Mouse (Mus musculus): ENCODE measurements at regions not wholly inside any gene's neighbourhood (a gene's known extent, or its start where the extent isn't known, plus 50 kb on each side); places are given as distances from the start of the nearest gene placed in this dataset.

GRCm38 (mm10) chr3:83709531-83709930 lies 56.6 kb upstream of the Sfrp2 start:
- WGBS = 24% methylated on average over 1 of the region's 1 CpGs

DNA sequence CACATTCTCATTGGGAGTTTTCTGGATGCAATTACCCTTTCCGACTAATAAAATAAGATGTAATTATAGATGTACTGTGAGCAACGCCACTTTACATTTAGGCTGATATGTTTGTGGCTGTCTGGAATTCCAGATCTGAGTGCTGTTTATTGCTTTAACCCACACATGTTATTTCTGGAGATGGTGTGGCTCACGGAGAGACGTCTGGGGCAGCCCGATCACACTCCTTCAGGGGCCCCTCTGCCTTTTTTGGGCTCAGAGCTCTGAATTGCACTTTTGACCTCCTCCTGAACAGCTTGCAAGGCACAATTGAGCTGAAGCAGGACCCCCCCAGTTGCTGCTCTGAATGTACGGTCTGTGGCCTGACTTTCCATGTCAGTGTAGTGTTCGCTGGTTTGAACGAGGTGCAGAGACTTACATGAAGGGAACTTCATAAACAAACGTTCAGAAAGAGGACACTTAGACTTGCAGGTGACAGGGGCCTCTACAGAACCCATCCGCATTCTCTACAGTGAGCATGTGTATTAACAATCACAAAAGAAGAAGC lies 55.1 kb upstream of the Sfrp2 start:
- Histone ChIP-seq H3K27me3 (ENCODE audit: control insufficient read depth, insufficient read depth, low read length) (no peaks in the 10 kb centered on the region), H3K4me2 (replicated peaks; ENCODE audit: low read depth, low read length, severe bottlenecking) (no peak overlapping the region; the same call in 1 of the 2 replicates)

More at GRCm38 (mm10) chr3:83709531-83709930, 56.6 kb upstream of the Sfrp2 start:
- Histone ChIP-seq H3K4me2 (replicated peaks; ENCODE audit: low read depth, low read length, severe bottlenecking) (no peak overlapping the region), H3K27me3 (ENCODE audit: control insufficient read depth, insufficient read depth, low read length) (no peaks in the 10 kb centered on the region), H3K9ac (ENCODE audit: low read depth, low read length, severe bottlenecking) (no peak overlapping the region), H3K4me1 (ENCODE audit: control insufficient read depth, insufficient read depth, low read length) (peaks cover 11% of the 10 kb centered on the region), H3K4me3 (replicated peaks; ENCODE audit: low read length) (no peak overlapping the region), H3K9me3 (ENCODE audit: control insufficient read depth, low read length) (no peaks in the 10 kb centered on the region), H3K36me3 (ENCODE audit: control insufficient read depth, insufficient read depth, low read length) (no peaks in the 10 kb centered on the region), H3K27ac (replicated peaks; ENCODE audit: low read depth, low read length) (no peak overlapping the region)
- ATAC-seq (ENCODE audit: low FRiP score, low read depth) = no peak
- no peak for TF ChIP-seq POLR2A (IDR thresholded peaks at IDR 0.05; ENCODE audit: borderline replicate concordance, extremely low read depth, insufficient read depth, insufficient read length)
- no peak for DNase-seq (ENCODE audit: low spot score)

DNA sequence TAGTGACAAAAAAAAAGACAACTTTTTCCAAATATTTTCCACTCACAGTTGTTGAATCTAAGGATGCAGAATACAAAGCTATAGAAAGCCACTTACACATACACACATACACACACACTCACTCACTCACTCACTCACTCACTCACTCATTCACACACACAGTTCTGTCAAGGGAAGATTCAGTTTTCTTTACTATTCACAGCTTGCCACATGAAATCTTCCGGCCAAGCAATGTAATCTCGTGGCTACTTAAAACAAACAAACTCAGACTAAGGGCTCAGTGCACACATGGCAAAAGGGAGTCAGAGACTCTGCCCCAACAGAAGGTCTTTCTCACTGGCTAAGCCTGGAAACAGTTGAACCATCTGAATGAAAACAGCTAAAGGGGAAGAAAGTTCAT lies 53.8 kb upstream of the Sfrp2 start:
- Histone ChIP-seq H3K36me3 (ENCODE audit: control insufficient read depth, insufficient read depth, low read length) (no peaks in the 10 kb centered on the region), H3K4me2 (replicated peaks; ENCODE audit: low read depth, low read length, severe bottlenecking) (no peak overlapping the region), H3K27me3 (ENCODE audit: control insufficient read depth, insufficient read depth, low read length) (no peaks in the 10 kb centered on the region), H3K27ac (replicated peaks; ENCODE audit: low read depth, low read length) (no peak overlapping the region), H3K9me3 (ENCODE audit: control insufficient read depth, low read length) (no peaks in the 10 kb centered on the region), H3K4me3 (replicated peaks; ENCODE audit: low read length) (no peak overlapping the region), H3K9ac (ENCODE audit: low read depth, low read length, severe bottlenecking) (no peak overlapping the region), H3K4me1 (ENCODE audit: control insufficient read depth, insufficient read depth, low read length) (peaks cover 11% of the 10 kb centered on the region)
- no peak for TF ChIP-seq POLR2A (IDR thresholded peaks at IDR 0.05; ENCODE audit: borderline replicate concordance, extremely low read depth, insufficient read depth, insufficient read length)
- DNase-seq (ENCODE audit: low spot score) = no peak
- no peak for ATAC-seq (ENCODE audit: low FRiP score, low read depth)
- WGBS = 81% methylated on average over 2 of the region's 2 CpGs

More for the DNA sequence above, 55.1 kb upstream of the Sfrp2 start:
- no peak overlapping the region for H3K9ac ChIP-seq (ENCODE audit: low read depth, low read length, severe bottlenecking)
- peak; percentile 71; the same call in 1 of the 2 replicates for ATAC-seq (ENCODE audit: low FRiP score, low read depth)
- peaks cover 11% of the 10 kb centered on the region for H3K4me1 ChIP-seq (ENCODE audit: control insufficient read depth, insufficient read depth, low read length)
- TF ChIP-seq POLR2A (IDR thresholded peaks at IDR 0.05; ENCODE audit: borderline replicate concordance, extremely low read depth, insufficient read depth, insufficient read length) = no peak
- 21% methylated on average over 10 of the region's 10 CpGs for WGBS
- H3K4me3 ChIP-seq (replicated peaks; ENCODE audit: low read length) = no peak overlapping the region
- DNase-seq (ENCODE audit: low spot score) = no peak
- no peak overlapping the region for H3K27ac ChIP-seq (replicated peaks; ENCODE audit: low read depth, low read length)
- no peaks in the 10 kb centered on the region for H3K36me3 ChIP-seq (ENCODE audit: control insufficient read depth, insufficient read depth, low read length)
- H3K9me3 ChIP-seq (ENCODE audit: control insufficient read depth, low read length) = no peaks in the 10 kb centered on the region

DNA sequence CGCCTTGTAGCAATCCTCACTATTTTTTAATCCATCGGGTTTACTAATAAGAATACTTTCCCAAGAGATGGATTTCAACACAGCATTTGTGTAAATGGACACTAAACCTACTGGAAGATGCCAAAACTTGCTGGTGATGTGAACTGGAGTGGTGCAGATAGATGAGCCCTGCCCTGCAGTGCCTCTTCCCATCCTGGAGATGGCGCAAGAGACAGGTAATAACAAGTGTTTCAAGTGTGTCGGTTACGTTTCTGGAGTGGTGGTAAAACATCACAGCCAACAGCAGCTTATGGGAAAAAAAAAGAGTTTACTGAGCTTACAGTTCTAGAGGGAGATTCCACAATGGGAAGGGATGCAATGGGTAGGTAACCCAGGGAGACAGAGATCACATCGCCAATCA lies 51.5 kb upstream of the Sfrp2 start:
- no peak overlapping the region for H3K9ac ChIP-seq (ENCODE audit: low read depth, low read length, severe bottlenecking)
- WGBS = 69% methylated on average over 6 of the region's 6 CpGs
- TF ChIP-seq POLR2A (IDR thresholded peaks at IDR 0.05; ENCODE audit: borderline replicate concordance, extremely low read depth, insufficient read depth, insufficient read length) = no peak
- H3K27me3 ChIP-seq (ENCODE audit: control insufficient read depth, insufficient read depth, low read length) = no peaks in the 10 kb centered on the region
- ATAC-seq (ENCODE audit: low FRiP score, low read depth) (no peak), DNase-seq (ENCODE audit: low spot score) (no peak)
- no peaks in the 10 kb centered on the region for H3K9me3 ChIP-seq (ENCODE audit: control insufficient read depth, low read length)
- H3K4me1 ChIP-seq (ENCODE audit: control insufficient read depth, insufficient read depth, low read length) = peaks cover 19% of the 10 kb centered on the region
- H3K27ac ChIP-seq (replicated peaks; ENCODE audit: low read depth, low read length) = no peak overlapping the region
- no peaks in the 10 kb centered on the region for H3K36me3 ChIP-seq (ENCODE audit: control insufficient read depth, insufficient read depth, low read length)
- H3K4me2 ChIP-seq (replicated peaks; ENCODE audit: low read depth, low read length, severe bottlenecking) = no peak overlapping the region
- no peak overlapping the region for H3K4me3 ChIP-seq (replicated peaks; ENCODE audit: low read length)

Data from limb, embryonic 14.5 days (tissue).